Mouse (Mus musculus): ENCODE data around the gene Zfp740.
"Not testable (repeated sequence)": the region's sequence is repeated elsewhere in the genome, so short reads cannot be mapped to it uniquely, and the experiment has no call there.

The Zfp740 gene

GRCm38 (mm10) chr15:102202971-102203834 lies at the start of gene Zfp740:
TSS of gene Zfp740 (plus strand) at chr15:102203249.
- DNase-seq (ENCODE audit: low read depth, low spot score), result peak; percentile 99

- not testable (repeated sequence) for DNase-seq (ENCODE audit: low read depth, low spot score)
These were observed 48.0 kb upstream of the Zfp740 start for GRCm38 (mm10) chr15:102155006-102155405.

- DNase-seq (ENCODE audit: low read depth, low spot score), result no peak
These were observed 46.2 kb upstream of the Zfp740 start for GRCm38 (mm10) chr15:102156836-102157235.

- no peak for DNase-seq (ENCODE audit: low read depth, low spot score)
These were observed 42.5 kb upstream of the Zfp740 start for GRCm38 (mm10) chr15:102160415-102161060.

DNA sequence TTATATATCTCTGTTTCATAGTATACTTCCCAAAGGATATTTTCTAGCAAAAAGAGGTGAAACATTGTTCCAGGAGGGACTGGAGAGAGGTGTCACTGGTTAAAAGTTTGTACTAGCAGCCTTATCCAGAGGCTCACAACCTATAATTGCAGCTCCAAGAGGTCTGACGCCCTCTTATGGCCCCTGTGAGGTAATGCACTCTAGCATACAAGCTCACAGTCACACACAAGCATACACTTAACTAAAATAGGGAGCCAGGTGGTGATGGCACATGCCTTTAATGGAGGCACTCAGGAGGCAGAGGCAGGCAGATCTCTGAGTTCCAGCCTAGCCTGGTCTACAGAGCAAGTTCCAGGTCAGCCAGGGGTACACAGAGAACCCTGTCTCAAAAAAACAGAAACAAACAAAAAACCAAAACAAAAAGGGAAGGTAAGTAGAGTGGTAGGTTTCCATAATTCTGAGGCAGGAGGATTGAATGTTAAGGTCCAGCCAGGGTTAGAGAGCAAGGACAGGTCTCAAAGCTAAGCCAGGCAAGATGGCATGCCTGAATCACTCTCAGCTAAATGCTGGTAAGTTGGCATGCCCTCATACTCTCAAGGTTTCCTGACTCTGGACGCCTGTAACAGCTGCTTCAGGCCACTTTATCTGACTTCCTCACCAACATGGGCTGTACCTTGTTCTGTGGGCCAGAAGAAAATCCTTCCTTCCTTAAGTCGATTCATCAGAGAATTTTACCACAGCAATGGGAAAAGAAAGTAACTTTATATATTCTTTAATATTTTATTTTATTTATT lies 39.0 kb upstream of the Zfp740 start:
- DNase-seq (ENCODE audit: low read depth, low spot score), result no peak

DNA sequence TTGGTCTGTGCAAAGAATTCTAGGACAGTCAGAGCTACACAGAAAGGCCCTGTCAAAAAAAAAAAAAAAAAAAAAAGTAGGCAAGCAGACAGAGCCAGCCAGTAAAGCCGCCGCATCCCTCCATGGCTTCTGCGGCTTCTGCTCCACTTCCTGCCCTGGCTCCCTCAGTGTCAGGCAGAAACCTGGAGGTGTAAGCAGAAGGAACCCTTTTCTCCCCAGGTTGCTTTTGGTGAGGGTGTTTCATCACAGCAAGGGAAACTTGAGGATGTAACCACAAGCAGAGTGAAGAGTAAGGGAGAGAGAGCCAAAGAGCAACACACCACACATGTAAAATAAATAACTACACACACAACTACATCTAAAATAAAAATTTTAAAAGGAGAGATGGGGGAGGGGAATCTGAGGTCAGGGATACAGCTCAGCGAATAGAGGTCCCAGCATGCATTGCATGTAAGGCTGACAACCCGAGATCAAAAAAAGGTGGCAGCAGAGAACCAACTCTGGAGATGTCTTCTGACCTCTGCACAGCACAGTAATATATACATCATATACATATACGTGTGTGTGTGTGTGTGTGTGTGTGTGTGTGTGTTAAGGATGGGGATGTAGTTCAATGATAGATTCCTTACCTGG lies 37.5 kb upstream of the Zfp740 start:
- no peak for DNase-seq (ENCODE audit: low read depth, low spot score)

DNA sequence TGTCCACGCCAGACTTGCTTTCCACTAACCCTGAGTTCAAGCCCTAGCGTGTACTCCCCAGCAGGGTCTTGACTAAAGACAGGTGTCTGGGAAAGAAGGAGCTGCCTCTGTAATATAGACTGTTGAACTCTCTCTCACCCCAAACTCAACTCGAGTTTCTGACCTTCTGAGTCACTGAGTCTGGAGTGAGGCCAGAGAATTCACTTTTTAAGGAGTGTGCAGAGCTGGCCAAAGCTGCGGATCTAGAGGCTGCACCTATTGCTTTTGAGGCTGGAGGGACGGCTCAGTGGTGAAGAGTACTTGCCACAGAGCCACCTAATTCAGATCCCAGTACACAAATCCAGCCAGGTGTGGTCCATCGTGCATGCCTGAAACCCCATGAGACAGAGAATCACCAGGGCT lies 35.4 kb upstream of the Zfp740 start:
- DNase-seq (ENCODE audit: low read depth, low spot score), result no peak

GRCm38 (mm10) chr15:102169064-102169463 lies 34.0 kb upstream of the Zfp740 start:
- DNase-seq (ENCODE audit: low read depth, low spot score), result no peak

GRCm38 (mm10) chr15:102173581-102173980 lies 29.5 kb upstream of the Zfp740 start:
- DNase-seq (ENCODE audit: low read depth, low spot score), result no peak

DNA sequence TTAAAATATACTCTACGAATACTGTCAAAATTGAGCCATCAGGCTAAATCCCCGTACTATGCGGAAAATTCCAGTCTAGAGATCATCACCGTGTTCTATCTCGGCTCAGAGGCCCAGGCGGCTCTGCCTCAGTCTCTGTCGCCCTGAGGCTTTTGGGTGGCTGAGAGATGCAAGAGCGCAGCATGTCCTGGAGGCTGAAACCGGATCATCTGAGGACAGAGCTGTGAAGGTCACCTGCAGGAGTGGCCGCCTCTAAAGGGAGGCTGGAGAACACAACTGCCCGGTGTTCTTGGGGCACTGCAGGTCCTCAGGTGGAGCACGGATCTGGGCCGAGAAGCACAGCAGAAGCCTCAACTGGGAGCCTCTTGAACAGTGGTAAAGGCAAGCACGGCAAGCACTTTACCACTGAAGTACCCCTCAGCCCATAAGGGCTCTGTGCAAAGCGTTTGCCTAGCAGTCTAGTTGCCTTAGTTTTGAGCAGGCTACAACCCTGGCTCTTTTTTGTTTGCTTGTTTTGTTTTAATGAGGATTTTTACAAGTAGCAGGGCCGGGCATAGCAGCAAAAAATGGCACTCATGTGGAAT lies 27.2 kb upstream of the Zfp740 start:
- DNase-seq (ENCODE audit: low read depth, low spot score), result no peak

DNA sequence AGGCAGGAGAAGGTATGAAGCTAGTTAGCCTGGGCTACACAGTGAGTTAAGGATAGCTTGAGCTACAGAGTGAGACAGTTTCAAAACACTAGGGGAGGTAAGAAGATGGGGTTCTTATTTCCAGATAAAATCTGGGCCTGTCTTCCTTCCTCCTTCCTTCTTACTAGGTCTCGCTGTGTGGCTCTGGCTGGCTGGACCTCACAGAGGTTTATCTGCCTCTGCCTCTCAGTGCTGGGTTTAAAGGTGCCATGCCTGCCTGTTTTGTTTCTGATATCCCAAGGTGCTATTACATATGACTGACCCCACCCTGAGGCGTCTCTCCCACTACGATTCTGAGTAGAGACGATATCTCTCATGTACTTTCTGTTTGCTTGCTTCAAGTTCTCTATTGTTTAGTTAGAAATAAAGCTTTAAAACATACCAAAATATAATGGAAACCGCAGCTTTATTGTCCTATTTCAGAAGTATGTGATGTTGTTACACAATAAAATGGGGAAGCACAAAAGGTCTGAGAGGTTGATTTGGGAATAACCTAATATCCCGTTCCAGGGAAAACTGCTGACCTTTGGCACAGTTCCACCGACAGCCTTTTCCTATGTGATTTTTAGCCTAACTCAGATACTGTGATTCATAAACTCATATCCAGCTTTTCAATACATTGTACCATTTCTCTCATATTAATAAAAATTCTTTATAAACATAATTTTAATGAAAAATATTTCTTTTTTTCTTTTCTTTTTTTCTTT lies 26.3 kb upstream of the Zfp740 start:
- no peak for DNase-seq (ENCODE audit: low read depth, low spot score)

- no peak for DNase-seq (ENCODE audit: low read depth, low spot score)
These were observed 25.6 kb upstream of the Zfp740 start for GRCm38 (mm10) chr15:102177417-102177816.

DNA sequence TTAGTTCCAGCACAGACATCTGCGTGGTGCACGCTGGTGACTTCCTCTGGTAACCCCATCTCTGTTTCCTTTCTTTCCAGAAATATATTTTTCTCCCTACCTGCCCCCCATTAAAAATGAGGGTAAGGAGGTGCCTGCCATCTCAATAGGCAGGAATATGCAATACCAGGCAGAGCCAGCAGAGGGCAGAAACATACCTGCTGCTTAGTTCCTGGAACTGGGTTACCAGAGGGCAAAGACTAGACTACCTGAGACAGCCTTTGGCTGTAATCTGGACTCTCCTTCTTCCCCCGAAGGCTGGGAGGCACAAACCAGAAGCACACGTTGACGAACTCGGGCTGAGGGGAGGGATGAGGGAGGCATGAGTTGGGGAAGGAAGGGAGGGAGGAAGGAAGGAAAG lies 24.8 kb upstream of the Zfp740 start:
- DNase-seq (ENCODE audit: low read depth, low spot score), result peak; percentile 79

DNA sequence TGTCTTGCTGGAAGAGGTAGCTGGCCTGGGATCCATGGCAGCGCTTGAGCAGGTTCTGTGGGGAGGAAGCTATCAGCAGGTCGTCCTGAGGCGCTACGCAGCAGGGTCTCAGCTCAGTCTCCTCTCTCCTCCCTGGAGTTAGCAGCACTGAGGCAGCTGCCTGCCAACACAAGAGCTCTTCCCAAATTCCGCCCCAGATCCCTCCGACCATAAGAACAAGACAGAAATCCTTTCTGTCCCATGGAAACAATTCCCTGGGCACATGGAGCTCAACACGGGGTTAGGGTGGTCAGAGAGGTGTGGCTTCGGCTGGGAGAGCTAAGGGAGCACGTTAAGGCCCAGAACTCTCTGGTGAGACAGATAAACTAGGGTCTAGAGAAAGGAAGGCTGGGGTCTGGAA lies 23.9 kb upstream of the Zfp740 start:
- no peak for DNase-seq (ENCODE audit: low read depth, low spot score)

DNA sequence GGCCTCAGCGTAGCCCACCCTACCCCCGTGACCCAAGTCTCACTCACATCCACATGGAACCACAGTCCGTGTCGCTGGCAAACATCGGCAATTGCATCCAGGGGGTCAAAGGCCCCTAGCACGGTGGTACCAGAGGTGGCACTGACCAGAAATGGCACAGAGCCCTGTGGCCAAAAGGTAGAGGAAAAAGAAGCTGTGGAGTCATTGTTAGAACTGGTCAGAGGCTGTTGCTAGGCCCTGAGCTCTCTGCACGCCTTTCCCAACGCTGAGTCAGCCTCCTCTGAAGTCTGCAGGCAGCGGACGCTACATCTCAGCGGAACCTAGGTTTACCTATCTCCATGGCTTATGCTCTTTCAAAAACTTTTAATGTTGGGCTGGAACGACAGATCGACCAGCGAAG lies 23.1 kb upstream of the Zfp740 start:
- DNase-seq (ENCODE audit: low read depth, low spot score), result no peak

DNA sequence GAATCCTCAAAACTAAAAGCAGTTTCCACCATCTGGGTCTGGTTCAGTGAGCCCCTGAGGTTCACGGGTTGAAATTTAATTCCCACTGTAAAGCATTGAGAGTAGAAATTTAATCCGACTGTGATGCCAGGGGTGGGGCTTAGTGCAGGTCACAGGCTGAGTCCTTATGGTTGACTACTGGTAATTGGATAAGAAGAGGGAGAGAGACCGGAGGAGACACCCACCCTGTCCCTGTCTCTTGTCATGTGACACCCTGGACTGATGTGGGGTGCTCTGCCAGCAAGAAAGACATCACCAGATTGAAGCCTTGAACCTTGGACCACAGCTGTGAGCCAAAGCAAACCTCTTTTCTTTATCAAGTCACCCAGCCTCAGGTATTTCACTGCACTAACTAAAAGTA lies 20.0 kb upstream of the Zfp740 start:
- DNase-seq (ENCODE audit: low read depth, low spot score), result no peak

DNA sequence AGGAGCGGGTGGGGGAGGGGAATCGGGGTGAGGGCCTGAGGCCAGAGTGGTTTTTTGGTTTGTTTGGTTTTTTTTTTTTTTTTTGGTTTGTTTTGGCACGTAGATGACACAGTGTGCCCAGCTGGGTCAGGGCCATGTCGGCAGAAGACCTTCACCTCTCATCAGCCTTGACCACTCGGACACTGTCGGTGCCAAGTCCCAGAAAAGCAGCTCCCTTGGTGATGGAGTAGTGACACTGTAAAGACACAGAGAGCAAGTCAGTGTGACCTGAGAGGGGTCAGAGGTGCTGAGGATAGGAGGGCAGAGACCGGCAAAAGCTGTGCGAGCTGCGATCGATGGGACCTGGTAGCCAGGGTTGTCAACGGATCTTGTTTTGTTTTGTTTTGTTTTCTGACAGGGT lies 16.8 kb upstream of the Zfp740 start:
- DNase-seq (ENCODE audit: low read depth, low spot score), result no peak

DNA sequence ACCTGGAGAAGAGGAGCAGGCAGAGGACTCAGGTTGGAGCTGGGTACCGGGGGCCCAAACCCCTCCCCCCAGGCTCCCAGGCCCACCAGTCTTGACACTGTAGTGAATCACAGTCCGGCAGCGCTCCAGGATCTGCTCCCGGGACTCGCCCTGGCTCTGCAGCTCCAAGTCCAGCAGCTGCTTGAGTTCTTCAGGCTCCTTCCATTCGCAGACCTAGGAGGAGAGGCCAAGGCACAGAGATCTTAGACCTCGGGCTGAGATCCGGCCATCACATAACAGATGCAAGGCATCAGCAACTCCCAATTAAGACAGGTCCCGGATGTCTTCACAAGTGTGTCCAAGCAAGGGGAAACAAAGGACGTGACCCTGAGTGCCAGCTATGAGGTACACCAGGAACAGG lies 15.0 kb upstream of the Zfp740 start:
- DNase-seq (ENCODE audit: low read depth, low spot score), result no peak

GRCm38 (mm10) chr15:102188883-102189282 lies 14.2 kb upstream of the Zfp740 start:
- DNase-seq (ENCODE audit: low read depth, low spot score), result no peak

DNA sequence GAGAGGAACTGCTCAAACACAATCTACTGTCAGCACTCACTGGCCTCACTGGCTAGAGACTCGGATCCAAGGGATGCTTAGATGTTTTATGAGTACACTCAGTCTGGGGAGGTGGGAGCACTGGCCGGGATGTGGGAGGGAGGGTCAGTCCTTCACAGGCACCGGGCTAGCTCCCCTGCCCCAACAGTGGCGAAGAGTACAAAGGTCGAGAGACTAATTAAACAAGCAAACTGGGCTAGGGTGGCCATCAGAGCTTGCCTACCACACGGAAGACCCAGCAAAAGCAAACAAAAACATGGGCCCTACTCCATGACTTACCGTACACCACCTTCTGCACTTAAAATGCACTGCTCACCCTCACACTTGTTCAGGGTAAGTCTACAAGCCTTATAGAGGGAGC lies 11.3 kb upstream of the Zfp740 start:
- DNase-seq (ENCODE audit: low read depth, low spot score), result no peak

All from A20 (cell line).